Mouse (Mus musculus): ENCODE results near the gene Tmtc2. TPM values are rescaled to one million over a fixed set of nuclear protein-coding genes. Genes with fewer than 3 reads are reported as not detected.

Tmtc2 gene
- polyA plus RNA-seq, 1 experiment = 16.7 TPM

DNA sequence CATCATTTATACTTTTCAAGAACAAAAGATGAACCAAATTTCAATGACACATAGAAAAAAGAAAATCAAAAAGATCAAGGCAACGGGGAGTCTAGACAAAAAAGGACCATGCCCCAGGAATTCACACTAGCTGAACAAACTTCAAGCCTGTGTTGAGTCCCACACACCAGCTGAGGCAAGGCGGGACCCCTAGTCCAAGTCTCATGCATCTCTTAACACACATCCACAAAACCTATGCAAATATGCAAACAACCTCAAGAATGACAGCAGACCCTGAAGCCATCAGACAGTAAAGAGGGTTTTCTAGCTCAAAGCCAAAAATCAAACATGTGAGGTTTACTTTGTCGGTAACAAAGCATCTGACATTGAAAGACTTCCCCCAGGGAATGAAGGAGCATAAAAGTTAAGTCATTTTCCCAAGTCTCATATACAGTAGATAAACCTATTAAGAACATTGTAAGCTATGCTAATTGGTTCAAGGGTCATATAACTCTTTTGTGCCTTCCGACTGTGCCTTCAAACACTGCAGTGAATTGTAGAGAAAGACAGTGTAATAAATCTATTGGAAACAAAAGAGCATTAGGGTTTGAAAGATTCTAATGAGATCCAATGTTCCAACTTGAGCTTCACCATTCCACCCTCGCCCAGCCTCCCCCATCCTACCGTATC lies 100.0 kb downstream of the Tmtc2 start:
- H3K4me3 ChIP-seq (replicated peaks; ENCODE audit: insufficient read depth, low read depth, low read length) = no peak overlapping the region
- 87% methylated on average over 6 of the region's 6 CpGs for WGBS
- peaks cover 14% of the 10 kb centered on the region; the same call in 1 of the 2 replicates for H3K4me1 ChIP-seq (ENCODE audit: control insufficient read depth, insufficient read depth, low read length)
- no peak for TF ChIP-seq CTCF (IDR thresholded peaks at IDR 0.05; ENCODE audit: borderline replicate concordance, insufficient read depth, low read depth, low read length)
- TF ChIP-seq POLR2A (IDR thresholded peaks at IDR 0.05; ENCODE audit: borderline replicate concordance, insufficient read depth, low read length) = no peak
- H3K27me3 ChIP-seq (ENCODE audit: control insufficient read depth, insufficient read depth, low read length) = no peaks in the 10 kb centered on the region
- no peak for DNase-seq
- H3K27ac ChIP-seq (ENCODE audit: insufficient read depth, low read length) = no peak overlapping the region

DNA sequence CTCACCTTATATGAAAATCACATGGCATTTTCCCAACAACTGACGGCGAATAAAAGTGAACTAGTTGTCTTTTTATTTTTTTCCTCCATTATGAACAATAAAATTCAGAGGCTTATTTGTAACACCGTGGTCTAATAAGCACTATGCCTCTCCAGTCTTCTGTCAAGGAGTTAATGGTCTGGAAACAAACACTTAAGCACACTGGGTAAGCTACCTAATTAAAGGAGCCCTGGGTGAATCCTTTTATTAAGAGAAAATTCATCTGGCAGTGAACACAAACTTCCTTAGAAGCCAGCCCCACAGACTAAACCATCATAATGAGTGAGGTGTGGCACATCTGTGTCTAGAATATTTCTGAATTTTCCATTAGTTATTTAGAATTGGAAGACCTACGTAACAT lies 109.9 kb downstream of the Tmtc2 start:
- WGBS = 73% methylated on average over 4 of the region's 4 CpGs
- no peak for DNase-seq
- Histone ChIP-seq H3K27me3 (ENCODE audit: control insufficient read depth, insufficient read depth, low read length) (no peaks in the 10 kb centered on the region), H3K27ac (ENCODE audit: insufficient read depth, low read length) (no peak overlapping the region), H3K4me3 (replicated peaks; ENCODE audit: insufficient read depth, low read depth, low read length) (no peak overlapping the region), H3K4me1 (ENCODE audit: control insufficient read depth, insufficient read depth, low read length) (no peaks in the 10 kb centered on the region)
- no peak for TF ChIP-seq CTCF (IDR thresholded peaks at IDR 0.05; ENCODE audit: borderline replicate concordance, insufficient read depth, low read depth, low read length)
- TF ChIP-seq POLR2A (IDR thresholded peaks at IDR 0.05; ENCODE audit: borderline replicate concordance, insufficient read depth, low read length) = no peak

DNA sequence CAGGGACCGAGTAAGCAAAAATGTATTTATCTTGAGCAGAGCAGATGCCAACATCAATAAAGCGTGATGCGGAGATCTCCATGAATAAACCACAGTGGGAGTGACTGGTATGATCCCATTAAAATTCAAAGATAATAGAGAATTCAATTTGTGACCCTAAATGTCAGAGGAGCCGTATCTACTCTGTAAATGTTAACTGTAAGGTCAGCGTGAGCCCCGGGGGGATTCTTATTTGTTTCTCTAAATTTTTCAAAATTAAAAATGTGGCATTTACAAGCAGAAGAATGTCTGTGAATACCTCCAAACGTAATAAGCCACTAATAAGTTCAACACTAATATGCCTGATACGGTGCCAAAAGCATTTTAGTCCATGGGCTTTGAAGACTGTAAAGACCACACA lies 120.8 kb downstream of the Tmtc2 start:
- no peak overlapping the region for H3K4me3 ChIP-seq (replicated peaks; ENCODE audit: insufficient read depth, low read depth, low read length)
- 82% methylated on average over 8 of the region's 8 CpGs for WGBS
- TF ChIP-seq POLR2A (IDR thresholded peaks at IDR 0.05; ENCODE audit: borderline replicate concordance, insufficient read depth, low read length) = no peak
- H3K27ac ChIP-seq (ENCODE audit: insufficient read depth, low read length) = no peak overlapping the region
- DNase-seq = no peak
- H3K27me3 ChIP-seq (ENCODE audit: control insufficient read depth, insufficient read depth, low read length) = no peaks in the 10 kb centered on the region
- no peaks in the 10 kb centered on the region; the same call in 1 of the 2 replicates for H3K4me1 ChIP-seq (ENCODE audit: control insufficient read depth, insufficient read depth, low read length)

- no peak for TF ChIP-seq POLR2A (IDR thresholded peaks at IDR 0.05; ENCODE audit: borderline replicate concordance, insufficient read depth, low read length)
- no peak for TF ChIP-seq CTCF (IDR thresholded peaks at IDR 0.05; ENCODE audit: borderline replicate concordance, insufficient read depth, low read depth, low read length)
- Histone ChIP-seq H3K27me3 (ENCODE audit: control insufficient read depth, insufficient read depth, low read length) (no peaks in the 10 kb centered on the region), H3K27ac (ENCODE audit: insufficient read depth, low read length) (no peak overlapping the region), H3K4me1 (ENCODE audit: control insufficient read depth, insufficient read depth, low read length) (no peaks in the 10 kb centered on the region; the same call in 1 of the 2 replicates), H3K4me3 (replicated peaks; ENCODE audit: insufficient read depth, low read depth, low read length) (no peak overlapping the region)
- DNase-seq = no peak
- 97% methylated on average over 2 of the region's 2 CpGs for WGBS
Observed at GRCm38 (mm10) chr10:105447191-105447590, 127.1 kb downstream of the Tmtc2 start.

DNA sequence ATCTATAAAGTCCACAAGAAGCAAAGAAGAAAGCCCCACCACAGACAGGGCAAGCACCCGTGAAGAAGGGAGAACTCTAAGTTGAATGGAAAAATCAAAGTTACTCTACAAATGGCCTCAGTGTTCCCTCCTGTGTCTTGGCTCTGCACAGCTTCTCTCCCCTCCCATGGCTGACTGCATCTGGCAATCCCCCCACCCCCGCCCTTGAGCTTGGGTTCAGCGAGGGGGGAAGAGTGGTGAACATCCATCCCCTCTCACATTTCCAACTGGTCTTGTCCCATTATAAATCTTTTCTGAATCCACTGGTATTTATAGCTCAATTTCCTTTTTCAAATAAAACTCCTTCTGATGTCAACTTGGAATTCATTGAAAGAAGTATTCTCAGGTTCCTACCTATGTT lies 129.9 kb downstream of the Tmtc2 start:
- DNase-seq = no peak
- 83% methylated on average over 3 of the region's 3 CpGs for WGBS
- H3K4me3 ChIP-seq (replicated peaks; ENCODE audit: insufficient read depth, low read depth, low read length) = no peak overlapping the region
- no peaks in the 10 kb centered on the region for H3K27me3 ChIP-seq (ENCODE audit: control insufficient read depth, insufficient read depth, low read length)
- no peaks in the 10 kb centered on the region; the same call in 1 of the 2 replicates for H3K4me1 ChIP-seq (ENCODE audit: control insufficient read depth, insufficient read depth, low read length)
- no peak overlapping the region for H3K27ac ChIP-seq (ENCODE audit: insufficient read depth, low read length)
- no peak for TF ChIP-seq CTCF (IDR thresholded peaks at IDR 0.05; ENCODE audit: borderline replicate concordance, insufficient read depth, low read depth, low read length)
- TF ChIP-seq POLR2A (IDR thresholded peaks at IDR 0.05; ENCODE audit: borderline replicate concordance, insufficient read depth, low read length) = no peak

- Histone ChIP-seq H3K27ac (ENCODE audit: insufficient read depth, low read length) (no peak overlapping the region), H3K4me1 (ENCODE audit: control insufficient read depth, insufficient read depth, low read length) (no peaks in the 10 kb centered on the region; the same call in 1 of the 2 replicates), H3K27me3 (ENCODE audit: control insufficient read depth, insufficient read depth, low read length) (no peaks in the 10 kb centered on the region), H3K4me3 (replicated peaks; ENCODE audit: insufficient read depth, low read depth, low read length) (no peak overlapping the region)
- WGBS = 87% methylated on average over 5 of the region's 5 CpGs
- no peak for DNase-seq
- TF ChIP-seq CTCF (IDR thresholded peaks at IDR 0.05; ENCODE audit: borderline replicate concordance, insufficient read depth, low read depth, low read length) (no peak), POLR2A (IDR thresholded peaks at IDR 0.05; ENCODE audit: borderline replicate concordance, insufficient read depth, low read length) (no peak)
Observed at GRCm38 (mm10) chr10:105434879-105435278, 139.4 kb downstream of the Tmtc2 start.

DNA sequence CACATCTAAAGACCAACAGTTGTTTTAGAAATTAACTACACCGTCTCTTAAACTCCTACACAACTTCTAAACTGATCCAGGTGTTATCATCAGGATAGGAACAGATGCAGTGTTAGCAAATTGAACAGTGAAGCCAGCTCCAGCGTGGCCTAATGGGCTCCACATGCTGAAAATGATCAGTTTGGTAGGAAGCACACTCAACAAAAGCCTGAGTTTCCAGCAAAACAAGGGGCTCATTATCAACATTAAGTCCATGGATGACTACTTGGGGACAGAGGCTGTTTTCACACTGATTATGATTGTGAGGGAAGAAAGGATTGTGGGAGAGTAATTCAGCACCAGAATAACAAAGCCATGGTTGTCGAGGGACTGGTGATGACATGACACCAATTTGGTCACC lies 143.4 kb downstream of the Tmtc2 start:
- Histone ChIP-seq H3K4me3 (replicated peaks; ENCODE audit: insufficient read depth, low read depth, low read length) (no peak overlapping the region), H3K4me1 (ENCODE audit: control insufficient read depth, insufficient read depth, low read length) (no peaks in the 10 kb centered on the region), H3K27me3 (ENCODE audit: control insufficient read depth, insufficient read depth, low read length) (no peaks in the 10 kb centered on the region), H3K27ac (ENCODE audit: insufficient read depth, low read length) (no peak overlapping the region)
- peak in 1 of 2 experiments; percentile 18 for DNase-seq
- TF ChIP-seq CTCF (IDR thresholded peaks at IDR 0.05; ENCODE audit: borderline replicate concordance, insufficient read depth, low read depth, low read length) (no peak), POLR2A (IDR thresholded peaks at IDR 0.05; ENCODE audit: borderline replicate concordance, insufficient read depth, low read length) (no peak)
- WGBS = 81% methylated on average over 3 of the region's 3 CpGs

DNA sequence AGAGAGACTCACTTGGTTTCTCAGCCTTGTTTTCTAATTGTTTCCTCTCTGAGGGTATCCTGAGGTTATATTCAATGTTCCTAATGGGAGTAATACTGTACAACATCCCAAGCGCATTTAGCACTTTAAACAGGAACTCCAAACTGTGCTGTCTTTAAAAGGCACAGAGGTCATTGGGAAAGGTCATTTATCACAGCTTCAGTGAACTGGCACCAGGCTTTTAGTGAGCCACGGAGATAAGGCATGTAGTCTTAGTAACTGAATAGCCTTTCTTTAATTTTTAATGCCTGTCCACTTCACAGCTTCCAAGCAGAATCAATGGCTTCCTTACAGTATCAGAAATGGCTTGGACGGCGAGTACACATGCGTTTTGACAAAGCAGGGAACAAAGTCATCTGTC lies 144.0 kb downstream of the Tmtc2 start:
- Histone ChIP-seq H3K27ac (ENCODE audit: insufficient read depth, low read length) (no peak overlapping the region), H3K4me3 (replicated peaks; ENCODE audit: insufficient read depth, low read depth, low read length) (no peak overlapping the region), H3K27me3 (ENCODE audit: control insufficient read depth, insufficient read depth, low read length) (no peaks in the 10 kb centered on the region), H3K4me1 (ENCODE audit: control insufficient read depth, insufficient read depth, low read length) (no peaks in the 10 kb centered on the region)
- 83% methylated on average over 5 of the region's 5 CpGs for WGBS
- TF ChIP-seq CTCF (IDR thresholded peaks at IDR 0.05; ENCODE audit: borderline replicate concordance, insufficient read depth, low read depth, low read length) (no peak), POLR2A (IDR thresholded peaks at IDR 0.05; ENCODE audit: borderline replicate concordance, insufficient read depth, low read length) (no peak)
- no peak for DNase-seq
